Mouse (Mus musculus) forebrain, embryonic 12.5 days (tissue): ENCODE results near the gene Mvb12a. TPM values are rescaled to one million over a fixed set of nuclear protein-coding genes. Genes with fewer than 3 reads are reported as not detected.

Experiments
- polyA plus RNA-seq: library from polyadenylated mRNA; unstranded; fragments of >200 nt; fragmentation: Nextera tagmentation; extraction: Ambion mirVana; gene quantifications from 2 replicates; pipeline ENCODE4 v1.2.1, GENCODE M21; 2016

Mvb12a gene
- polyA plus RNA-seq, 1 experiment from 2014 or later, result 48.1 TPM

Other genes with a start within 250 kb of the Mvb12a start
- 76.7 and 77.1 TPM in 2 replicates for gene Use1, start 176.1 kb upstream of the Mvb12a start, polyA plus RNA-seq
- 3.2 and 4.4 TPM in 2 replicates for gene Ocel1, start 171.6 kb upstream of the Mvb12a start, polyA plus RNA-seq
- gene Nr2f6, start 161.0 kb upstream of the Mvb12a start, polyA plus RNA-seq, result 31.5 and 35.3 TPM in 2 replicates
- gene Ushbp1, start 147.1 kb upstream of the Mvb12a start, polyA plus RNA-seq, result 3.2 and 4.6 TPM in 2 replicates
- 89.4 and 110 TPM in 2 replicates for gene Babam1, start 146.1 kb upstream of the Mvb12a start, polyA plus RNA-seq
- 34.2 and 38.0 TPM in 2 replicates for gene Ankle1, start 136.9 kb upstream of the Mvb12a start, polyA plus RNA-seq
- 99.3 and 99.8 TPM in 2 replicates for gene Abhd8, start 79.3 kb upstream of the Mvb12a start, polyA plus RNA-seq
- 207 and 219 TPM in 2 replicates for gene Mrpl34, start 78.0 kb upstream of the Mvb12a start, polyA plus RNA-seq
- gene Dda1, start 73.7 kb upstream of the Mvb12a start, polyA plus RNA-seq, result 146 and 155 TPM in 2 replicates
- 11.1 and 13.4 TPM in 2 replicates for gene Ano8, start 57.0 kb upstream of the Mvb12a start, polyA plus RNA-seq
- 12.6 and 15.1 TPM in 2 replicates for gene Gtpbp3, start 54.8 kb upstream of the Mvb12a start, polyA plus RNA-seq
- 27.6 and 30.2 TPM in 2 replicates for gene Plvap, start 31.2 kb upstream of the Mvb12a start, polyA plus RNA-seq
- gene Ccdc194, start 17.2 kb upstream of the Mvb12a start, polyA plus RNA-seq, result 0.20 and 0.21 TPM in 2 replicates
- gene Bst2, start 5.5 kb upstream of the Mvb12a start, polyA plus RNA-seq, result 8.4 and 8.5 TPM in 2 replicates
- gene Tmem221, start 15.9 kb downstream of the Mvb12a start, polyA plus RNA-seq, result 0.19 TPM in 1 of 2 replicates, not detected in the other
- gene Nxnl1, start 23.7 kb downstream of the Mvb12a start, polyA plus RNA-seq, result not detected in 2 replicates
- 44.6 and 45.2 TPM in 2 replicates for gene Slc27a1, start 26.0 kb downstream of the Mvb12a start, polyA plus RNA-seq
- gene Pgls, start 49.3 kb downstream of the Mvb12a start, polyA plus RNA-seq, result 199 and 208 TPM in 2 replicates
- gene Fam129c, start 54.7 kb downstream of the Mvb12a start, polyA plus RNA-seq, result 4.3 and 5.6 TPM in 2 replicates
- 42.7 TPM in 2 replicates for gene Colgalt1, start 68.1 kb downstream of the Mvb12a start, polyA plus RNA-seq
- gene Unc13a, start 128.8 kb downstream of the Mvb12a start, polyA plus RNA-seq, result 13.7 and 16.0 TPM in 2 replicates
- 2.5 and 2.9 TPM in 2 replicates for gene Jak3, start 133.4 kb downstream of the Mvb12a start, polyA plus RNA-seq
- not detected in 2 replicates for gene Insl3, start 146.3 kb downstream of the Mvb12a start, polyA plus RNA-seq
- 0.36 and 0.72 TPM in 2 replicates for gene B3gnt3, start 158.9 kb downstream of the Mvb12a start, polyA plus RNA-seq
- gene Fcho1, start 182.8 kb downstream of the Mvb12a start, polyA plus RNA-seq, result 38.4 and 38.9 TPM in 2 replicates